Mouse (Mus musculus) myocyte (in vitro differentiated cells): ENCODE results near the gene Bub1. TPM values are rescaled to one million over a fixed set of nuclear protein-coding genes. Genes with fewer than 3 reads are reported as not detected.
A peak's percentile ranks its signal among the peaks of the same experiment; 100 is the strongest.

Experiments used
- H3K27me3 ChIP-seq: one replicate; pipeline ENCODE4 v1.6.1; 2011; ENCODE audit not compliant: control insufficient read depth, insufficient read depth, insufficient read length
- H3K36me3 ChIP-seq: one replicate; pipeline ENCODE4 v1.6.1; 2011; ENCODE audit not compliant: control insufficient read depth, insufficient read depth
- H3K4me2 ChIP-seq: one replicate; pipeline ENCODE4 v1.6.1; 2011; ENCODE audit warnings: low read depth, control low read depth
- H3K4me3 ChIP-seq: one replicate; pipeline ENCODE4 v1.5.1; 2011; ENCODE audit warnings: mild to moderate bottlenecking, control low read depth, moderate library complexity
- H3K79me2 ChIP-seq: one replicate; pipeline ENCODE4 v1.6.1; 2011; ENCODE audit not compliant: control insufficient read depth, insufficient read depth
- H3ac ChIP-seq: one replicate; pipeline ENCODE4 v1.6.1; 2011; ENCODE audit not compliant: control insufficient read depth, insufficient read length
- CEBPB ChIP-seq: IDR thresholded peaks from 2 replicates; pipeline ENCODE4 v1.6.1; 2011; ENCODE audit warnings: mild to moderate bottlenecking, moderate library complexity; ENCODE audit not compliant: poor library complexity, insufficient read depth, severe bottlenecking
- E2F4 ChIP-seq: IDR thresholded peaks from one replicate; pipeline ENCODE4 v1.6.1; 2011; ENCODE audit warnings: mild to moderate bottlenecking, control low read depth, moderate library complexity; ENCODE audit not compliant: insufficient read depth
- MAX ChIP-seq: IDR thresholded peaks from one replicate; pipeline ENCODE4 v1.6.1; 2011; ENCODE audit warnings: low read depth, mild to moderate bottlenecking, control low read depth
- MYOD1 ChIP-seq, 3 experiments: IDR thresholded peaks; one replicate each; pipeline ENCODE4 v1.6.1; 2011; ENCODE audit warnings: control low read depth in 2 of 3, low read depth in 2 of 3, mild to moderate bottlenecking in 2 of 3, moderate library complexity in 1 of 3; ENCODE audit not compliant: insufficient read length in 2 of 3, control insufficient read depth in 1 of 3
- MYOG ChIP-seq, 3 experiments: IDR thresholded peaks; one replicate each; pipeline ENCODE4 v1.6.1; 2011; ENCODE audit warnings: control low read depth in 2 of 3, low read depth in 2 of 3, mild to moderate bottlenecking in 2 of 3; ENCODE audit not compliant: insufficient read length in 2 of 3, control insufficient read depth in 1 of 3, insufficient read depth in 1 of 3
- POLR2A ChIP-seq: IDR thresholded peaks from one replicate; pipeline ENCODE4 v1.6.1; 2011; ENCODE audit warnings: low read depth, mild to moderate bottlenecking, control low read depth, moderate library complexity; ENCODE audit not compliant: insufficient read length
- POLR2AphosphoS2 ChIP-seq: IDR thresholded peaks from one replicate; pipeline ENCODE4 v1.6.1; 2011; ENCODE audit warnings: low read depth, control low read depth; ENCODE audit not compliant: insufficient read length
- REST ChIP-seq: IDR thresholded peaks from one replicate; pipeline ENCODE4 v1.6.1; 2011; ENCODE audit warnings: mild to moderate bottlenecking, control low read depth, moderate library complexity; ENCODE audit not compliant: insufficient read depth, insufficient read length
- SRF ChIP-seq: IDR thresholded peaks from one replicate; pipeline ENCODE4 v1.6.1; 2011; ENCODE audit warnings: low read depth; ENCODE audit not compliant: control insufficient read depth, insufficient read length
- TCF12 ChIP-seq: IDR thresholded peaks from one replicate; pipeline ENCODE4 v1.6.1; 2011; ENCODE audit warnings: mild to moderate bottlenecking, control low read depth; ENCODE audit not compliant: poor library complexity, insufficient read depth, severe bottlenecking
- TCF3 ChIP-seq: IDR thresholded peaks from one replicate; pipeline ENCODE4 v1.6.1; 2011; ENCODE audit warnings: low read depth, control low read depth; ENCODE audit not compliant: insufficient read length
- USF1 ChIP-seq: IDR thresholded peaks from one replicate; pipeline ENCODE4 v1.6.1; 2011; ENCODE audit warnings: low read depth, mild to moderate bottlenecking, control low read depth, moderate library complexity
- polyA plus RNA-seq: library from polyadenylated mRNA; unstranded; fragments of >200 nt; fragmentation: generic; extraction: Trizol; gene quantifications from one replicate; pipeline ENCODE4 v1.2.1, GENCODE M21; 2012; ENCODE audit warnings: missing spikeins

The Bub1 gene
- polyA plus RNA-seq, 1 experiment, result 4.3 TPM

DNA sequence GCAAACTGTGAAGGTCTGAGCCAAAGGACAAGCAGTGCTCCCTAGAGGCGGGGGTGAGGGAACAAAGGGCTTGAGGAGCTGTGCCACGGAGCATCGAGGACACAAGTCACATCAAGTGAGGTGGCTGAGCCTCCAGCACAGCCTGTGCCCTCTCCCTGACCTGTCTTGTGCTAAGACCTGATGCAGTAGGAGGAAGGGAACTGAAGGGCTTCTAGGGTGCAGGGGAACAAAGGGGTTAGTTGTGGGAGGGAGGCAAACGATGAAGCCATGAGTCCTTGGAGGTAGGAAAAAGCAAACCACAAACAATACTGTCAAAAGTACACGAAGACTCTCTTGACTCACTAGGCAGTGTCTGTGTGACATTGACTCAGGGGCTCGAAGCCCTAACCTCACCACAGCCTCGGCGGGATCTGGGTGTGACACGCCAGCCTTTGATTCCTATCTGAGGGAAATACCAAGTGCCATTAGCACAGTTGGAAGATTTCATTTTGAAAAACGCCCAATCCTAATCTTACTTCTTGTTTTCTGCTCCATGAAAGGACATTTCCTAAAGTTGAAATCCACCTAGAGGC, 71.2 kb downstream of the Bub1 start:
- Histone ChIP-seq H3K4me2 (peak overlapping the region; percentile 35), H3K4me3 (no peak overlapping the region), H3ac (no peak overlapping the region), H3K36me3 (peaks cover 21% of the 10 kb centered on the region), H3K27me3 (no peaks in the 10 kb centered on the region), H3K79me2 (no peaks in the 10 kb centered on the region)
- TF ChIP-seq CEBPB, result no peak
- no peak for TF ChIP-seq TCF12
- TF ChIP-seq REST, result no peak
- TF ChIP-seq MYOD1 (IDR thresholded peaks at IDR 0.05; ENCODE audit: control insufficient read depth in 1 of 3, insufficient read length in 2 of 3, low read depth in 2 of 3), result no peak
- no peak for TF ChIP-seq TCF3
- TF ChIP-seq USF1, result no peak
- TF ChIP-seq POLR2A, result no peak
- no peak for TF ChIP-seq MAX
- TF ChIP-seq POLR2AphosphoS2, result no peak
- TF ChIP-seq E2F4, result no peak
- TF ChIP-seq MYOG (IDR thresholded peaks at IDR 0.05; ENCODE audit: control insufficient read depth in 1 of 3, insufficient read depth in 1 of 3, insufficient read length in 2 of 3, low read depth in 2 of 3), result no peak
- TF ChIP-seq SRF, result no peak

DNA sequence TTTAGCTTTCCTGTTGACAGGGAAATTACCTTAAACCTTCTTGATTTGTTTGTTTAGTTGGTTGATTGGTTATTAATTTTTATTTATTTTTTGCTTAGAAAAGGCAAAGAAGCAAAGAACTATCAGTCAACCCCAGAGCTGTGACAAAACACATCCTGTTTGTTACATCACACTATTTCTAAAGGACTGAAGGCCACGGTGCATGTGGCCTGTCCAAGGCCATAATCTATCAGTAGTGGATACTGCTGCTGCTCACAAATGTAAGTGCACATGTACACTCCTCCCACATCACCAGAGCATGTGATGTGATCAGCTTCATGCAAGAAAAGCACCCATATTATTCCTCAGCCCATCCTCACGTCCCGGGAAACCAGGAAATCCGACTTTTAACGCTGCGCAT, 71.7 kb downstream of the Bub1 start:
- TF ChIP-seq TCF3 (no peak), POLR2A (no peak), REST (no peak), TCF12 (no peak), CEBPB (no peak), MYOG (IDR thresholded peaks at IDR 0.05; ENCODE audit: control insufficient read depth in 1 of 3, insufficient read depth in 1 of 3, insufficient read length in 2 of 3, low read depth in 2 of 3) (no peak), MAX (no peak), USF1 (no peak), MYOD1 (IDR thresholded peaks at IDR 0.05; ENCODE audit: control insufficient read depth in 1 of 3, insufficient read length in 2 of 3, low read depth in 2 of 3) (no peak), SRF (no peak), E2F4 (no peak), POLR2AphosphoS2 (no peak)
- H3K4me2 ChIP-seq, result no peak overlapping the region
- no peak overlapping the region for H3ac ChIP-seq
- H3K79me2 ChIP-seq, result no peaks in the 10 kb centered on the region
- no peaks in the 10 kb centered on the region for H3K27me3 ChIP-seq
- peaks cover 16% of the 10 kb centered on the region for H3K36me3 ChIP-seq
- H3K4me3 ChIP-seq, result no peak overlapping the region

DNA sequence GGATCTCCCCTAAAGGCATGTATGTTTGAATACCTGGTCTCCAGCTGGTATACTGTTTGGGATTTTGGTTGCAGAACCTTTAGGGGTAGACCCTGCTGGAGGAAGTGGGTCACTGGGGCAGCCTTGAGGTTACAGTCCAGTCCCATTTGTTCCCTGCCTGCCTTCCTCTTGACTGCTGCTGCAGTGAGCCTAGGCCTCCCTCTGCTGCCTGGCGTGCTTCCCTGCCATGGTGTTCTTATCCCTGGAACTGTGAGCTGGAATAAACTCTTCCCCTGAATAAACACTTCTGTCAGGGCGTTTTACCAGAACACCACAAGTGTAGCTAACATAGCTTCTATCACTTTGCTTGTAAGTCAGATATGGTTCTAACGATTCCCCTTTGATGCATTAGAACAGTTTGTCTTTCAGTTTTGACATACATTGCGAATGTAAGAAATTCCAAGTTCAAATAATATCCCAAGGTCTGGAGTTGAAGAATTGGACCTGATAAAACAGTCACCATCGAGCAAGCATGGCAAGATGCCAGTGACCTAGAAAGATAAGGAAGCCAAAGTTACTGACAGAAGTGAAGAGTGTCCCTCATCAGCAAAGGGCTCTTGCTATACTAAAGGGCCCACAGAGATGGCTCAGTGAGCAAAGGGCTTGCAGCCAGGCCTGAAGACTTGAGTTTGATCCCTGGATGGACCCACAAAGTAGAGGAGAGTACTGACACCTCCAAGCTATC, 72.3 kb downstream of the Bub1 start:
- H3K36me3 ChIP-seq, result peaks cover 15% of the 10 kb centered on the region
- no peaks in the 10 kb centered on the region for H3K27me3 ChIP-seq
- no peak overlapping the region for H3K4me3 ChIP-seq
- H3K4me2 ChIP-seq, result no peak overlapping the region
- no peak overlapping the region for H3ac ChIP-seq
- TF ChIP-seq TCF3, result no peak
- no peak for TF ChIP-seq POLR2AphosphoS2
- no peak for TF ChIP-seq TCF12
- TF ChIP-seq SRF, result no peak
- no peak for TF ChIP-seq POLR2A
- TF ChIP-seq MAX, result no peak
- no peak for TF ChIP-seq USF1
- TF ChIP-seq E2F4, result no peak
- TF ChIP-seq MYOG (IDR thresholded peaks at IDR 0.05; ENCODE audit: control insufficient read depth in 1 of 3, insufficient read depth in 1 of 3, insufficient read length in 2 of 3, low read depth in 2 of 3), result no peak
- TF ChIP-seq MYOD1 (IDR thresholded peaks at IDR 0.05; ENCODE audit: control insufficient read depth in 1 of 3, insufficient read length in 2 of 3, low read depth in 2 of 3), result no peak
- no peak for TF ChIP-seq CEBPB
- TF ChIP-seq REST, result no peak
- H3K79me2 ChIP-seq, result no peaks in the 10 kb centered on the region

DNA sequence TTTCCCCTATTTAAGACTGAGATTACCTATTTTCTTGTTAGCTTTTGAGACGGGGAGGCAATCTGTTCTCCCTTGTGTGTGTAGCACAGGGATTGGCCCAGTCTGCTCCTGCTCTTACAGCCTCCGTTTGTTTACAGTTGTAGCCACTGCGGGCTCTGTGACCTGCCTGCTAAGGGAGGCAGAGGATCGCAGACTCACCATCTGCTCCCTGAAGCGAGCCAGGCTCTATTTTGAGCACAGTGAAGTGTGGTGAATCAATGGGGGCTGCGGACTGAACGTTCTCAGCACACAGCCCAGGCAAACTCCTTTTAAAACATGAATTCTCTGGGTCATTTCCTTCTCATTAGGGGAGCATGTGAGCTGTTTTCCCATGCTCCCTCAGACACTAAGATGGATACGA, 74.5 kb downstream of the Bub1 start:
- H3K27me3 ChIP-seq, result no peaks in the 10 kb centered on the region
- no peaks in the 10 kb centered on the region for H3K79me2 ChIP-seq
- peaks cover 4% of the 10 kb centered on the region for H3K36me3 ChIP-seq
- no peak overlapping the region for H3K4me2 ChIP-seq
- TF ChIP-seq POLR2AphosphoS2 (no peak), USF1 (no peak), MAX (no peak), SRF (no peak), E2F4 (no peak), MYOD1 (IDR thresholded peaks at IDR 0.05; ENCODE audit: control insufficient read depth in 1 of 3, insufficient read length in 2 of 3, low read depth in 2 of 3) (no peak), MYOG (IDR thresholded peaks at IDR 0.05; ENCODE audit: control insufficient read depth in 1 of 3, insufficient read depth in 1 of 3, insufficient read length in 2 of 3, low read depth in 2 of 3) (no peak), TCF12 (no peak), CEBPB (no peak), POLR2A (no peak), REST (no peak), TCF3 (no peak)
- H3ac ChIP-seq, result no peak overlapping the region
- no peak overlapping the region for H3K4me3 ChIP-seq
